Mouse (Mus musculus): Measurements from ENCODE around the gene Znrf1.

DNA sequence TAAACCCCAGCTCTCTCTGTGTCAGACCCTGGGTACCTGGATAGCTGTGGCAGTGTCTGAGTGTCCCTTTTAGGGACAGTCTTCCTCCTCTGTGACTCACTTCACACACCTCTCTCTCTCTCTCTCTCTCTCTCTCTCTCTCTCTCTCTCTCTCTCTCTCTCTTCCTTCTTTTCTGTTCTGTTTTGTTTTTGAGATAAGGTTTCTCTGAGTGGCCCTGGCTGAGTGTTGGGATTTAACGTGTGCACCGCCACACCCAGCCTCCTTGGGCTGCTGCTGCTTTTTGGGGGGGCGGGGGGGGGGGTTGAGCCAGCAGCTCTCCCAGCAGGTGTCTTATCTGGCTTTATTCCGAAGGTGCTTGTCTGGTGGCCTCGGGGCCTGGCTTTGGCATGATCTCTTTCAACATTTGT lies 29.9 kb downstream of the Znrf1 start:
- TF ChIP-seq CTCF (IDR thresholded peaks at IDR 0.05; ENCODE audit: borderline replicate concordance, extremely low read depth, insufficient read depth, insufficient read length) (no peak), POLR2A (IDR thresholded peaks at IDR 0.05; ENCODE audit: borderline replicate concordance, extremely low read depth, insufficient read depth, insufficient read length, poor library complexity, severe bottlenecking) (no peak)

All from brain, embryonic 14.5 days (tissue).